Mouse (Mus musculus) megakaryocyte, embryonic 14.5 days (primary cell): ENCODE results near the gene Eng.

ENCODE experiments used
- FLI1 ChIP-seq: IDR thresholded peaks from 2 replicates; pipeline ENCODE4 v1.6.1; 2012; ENCODE audit warnings: low read length, inconsistent platforms, mixed read lengths
- GATA1 ChIP-seq: IDR thresholded peaks from 3 replicates; pipeline ENCODE4 v1.6.1; 2012; ENCODE audit warnings: mixed read lengths, low read length, inconsistent platforms, borderline replicate concordance

- TF ChIP-seq GATA1 (no peak), FLI1 (no peak)
Measured at GRCm38 (mm10) chr2:32661509-32662107, 15.2 kb downstream of the Eng start.
